Mouse (Mus musculus) testis, postnatal 10 days (tissue): ENCODE measurements around the gene Col3a1.

Experiments
- DNase-seq: peaks from one replicate; pipeline ENCODE4 v3.0.0; 2021; ENCODE audit warnings: low spot score

The Col3a1 gene

DNA sequence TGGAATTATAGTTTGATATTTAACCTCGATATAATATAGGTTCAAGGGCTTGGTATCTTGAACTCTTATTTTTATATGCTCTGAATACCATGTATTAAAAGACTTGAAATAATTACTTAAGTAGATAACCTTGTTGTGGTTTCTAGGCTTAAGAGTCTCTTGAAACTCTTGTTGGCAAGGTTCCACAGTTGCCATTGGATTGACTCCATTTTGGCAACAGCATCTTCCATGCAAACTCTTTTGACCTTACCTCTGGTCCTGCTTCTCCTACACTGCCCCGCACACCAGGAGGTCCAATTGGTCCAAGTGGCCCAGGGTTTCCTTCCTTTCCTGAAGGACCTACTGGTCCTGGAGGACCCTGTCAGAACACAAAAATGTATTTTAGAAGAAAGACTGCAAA lies 70.5 kb downstream of the Col3a1 start:
- no peak for DNase-seq
